Mouse (Mus musculus): ENCODE results near the gene Lclat1. TPM values are rescaled to one million over a fixed set of nuclear protein-coding genes. Genes with fewer than 3 reads are reported as not detected.
"Not testable (repeated sequence)": the region's sequence is repeated elsewhere in the genome, so short reads cannot be mapped to it uniquely, and the experiment has no call there.

Lclat1 gene
- polyA plus RNA-seq, 1 experiment from 2014 or later: 19.9 TPM

DNA sequence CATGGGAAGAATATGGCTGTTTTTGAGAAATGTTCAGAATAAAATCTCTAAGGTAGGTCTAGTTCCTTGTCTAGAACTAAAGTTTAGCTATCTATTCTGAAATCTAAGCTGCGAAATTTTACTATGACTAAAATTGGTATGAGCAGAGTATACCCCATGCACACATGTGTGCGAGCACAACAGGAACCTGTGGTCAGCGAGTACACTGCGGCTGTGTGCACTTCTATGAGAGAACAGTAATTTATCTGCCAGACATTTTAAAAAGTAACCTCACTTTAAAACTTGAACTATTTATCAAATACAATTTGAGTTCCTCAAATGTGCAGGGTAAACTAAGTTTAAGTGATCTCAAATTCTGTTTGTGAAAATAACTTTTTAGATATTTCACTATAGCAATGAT is 34.2 kb downstream of the Lclat1 start:
- no peak overlapping the region for H3K4me2 ChIP-seq (ENCODE audit: low read depth, low read length)
- H3K4me1 ChIP-seq (ENCODE audit: control insufficient read depth, insufficient read depth, low read length): no peaks in the 10 kb centered on the region
- H3K9ac ChIP-seq (ENCODE audit: low read depth, low read length): no peak overlapping the region
- H3K27me3 ChIP-seq (replicated peaks; ENCODE audit: control insufficient read depth, insufficient read depth, low read length): no peaks in the 10 kb centered on the region
- WGBS: 79% methylated on average over 4 of the region's 4 CpGs
- no peak overlapping the region for H3K4me3 ChIP-seq (ENCODE audit: low read depth, low read length)
- DNase-seq (ENCODE audit: low spot score) (no peak), ATAC-seq (ENCODE audit: low read depth) (no peak)
- no peaks in the 10 kb centered on the region for H3K9me3 ChIP-seq (ENCODE audit: control insufficient read depth, low read length)
- H3K36me3 ChIP-seq (ENCODE audit: control insufficient read depth, insufficient read depth, low read length): no peaks in the 10 kb centered on the region
- H3K27ac ChIP-seq (replicated peaks; ENCODE audit: low read depth, low read length): no peak overlapping the region

DNA sequence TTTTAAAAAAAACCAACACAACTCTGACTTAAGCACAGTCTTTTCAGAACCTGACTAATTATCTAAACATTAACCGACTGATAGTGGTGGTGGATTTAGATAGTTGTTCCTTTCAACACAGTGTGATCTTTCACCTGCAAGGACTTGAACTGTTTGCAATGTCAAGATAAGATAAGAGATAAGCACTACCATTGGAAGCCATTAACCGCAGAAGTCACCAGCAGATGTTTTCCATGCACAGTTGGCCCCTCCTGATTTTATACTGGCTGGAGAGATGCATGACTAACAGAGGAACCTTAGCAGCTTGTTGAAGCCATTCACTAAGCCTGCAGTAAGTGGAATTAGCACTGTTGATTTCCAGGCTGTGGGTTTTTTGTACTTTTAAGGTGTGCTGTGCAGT is 34.7 kb downstream of the Lclat1 start:
- Histone ChIP-seq H3K4me2 (ENCODE audit: low read depth, low read length) (no peak overlapping the region), H3K27ac (replicated peaks; ENCODE audit: low read depth, low read length) (no peak overlapping the region), H3K9ac (ENCODE audit: low read depth, low read length) (no peak overlapping the region), H3K9me3 (ENCODE audit: control insufficient read depth, low read length) (no peaks in the 10 kb centered on the region), H3K27me3 (replicated peaks; ENCODE audit: control insufficient read depth, insufficient read depth, low read length) (no peaks in the 10 kb centered on the region), H3K4me1 (ENCODE audit: control insufficient read depth, insufficient read depth, low read length) (no peaks in the 10 kb centered on the region), H3K4me3 (ENCODE audit: low read depth, low read length) (no peak overlapping the region), H3K36me3 (ENCODE audit: control insufficient read depth, insufficient read depth, low read length) (no peaks in the 10 kb centered on the region)
- 67% methylated on average over 2 of the region's 2 CpGs for WGBS
- ATAC-seq (ENCODE audit: low read depth): no peak
- DNase-seq (ENCODE audit: low spot score): no peak

GRCm38 (mm10) chr17:73145426-73145825 is 37.6 kb downstream of the Lclat1 start:
- Histone ChIP-seq H3K9me3 (ENCODE audit: control insufficient read depth, low read length) (no peaks in the 10 kb centered on the region), H3K4me3 (ENCODE audit: low read depth, low read length) (no peak overlapping the region), H3K4me1 (ENCODE audit: control insufficient read depth, insufficient read depth, low read length) (no peaks in the 10 kb centered on the region), H3K27me3 (replicated peaks; ENCODE audit: control insufficient read depth, insufficient read depth, low read length) (no peaks in the 10 kb centered on the region), H3K9ac (ENCODE audit: low read depth, low read length) (no peak overlapping the region), H3K4me2 (ENCODE audit: low read depth, low read length) (no peak overlapping the region), H3K27ac (replicated peaks; ENCODE audit: low read depth, low read length) (no peak overlapping the region), H3K36me3 (ENCODE audit: control insufficient read depth, insufficient read depth, low read length) (no peaks in the 10 kb centered on the region)
- 81% methylated on average over 2 of the region's 2 CpGs for WGBS
- ATAC-seq (ENCODE audit: low read depth) (no peak), DNase-seq (ENCODE audit: low spot score) (no peak)

GRCm38 (mm10) chr17:73148607-73149006 is 40.8 kb downstream of the Lclat1 start:
- no peaks in the 10 kb centered on the region for H3K4me1 ChIP-seq (ENCODE audit: control insufficient read depth, insufficient read depth, low read length)
- DNase-seq (ENCODE audit: low spot score): no peak
- H3K27ac ChIP-seq (replicated peaks; ENCODE audit: low read depth, low read length): no peak overlapping the region
- no peaks in the 10 kb centered on the region for H3K27me3 ChIP-seq (replicated peaks; ENCODE audit: control insufficient read depth, insufficient read depth, low read length)
- H3K9ac ChIP-seq (ENCODE audit: low read depth, low read length): no peak overlapping the region
- H3K36me3 ChIP-seq (ENCODE audit: control insufficient read depth, insufficient read depth, low read length): no peaks in the 10 kb centered on the region
- H3K9me3 ChIP-seq (ENCODE audit: control insufficient read depth, low read length): no peaks in the 10 kb centered on the region
- H3K4me3 ChIP-seq (ENCODE audit: low read depth, low read length): no peak overlapping the region
- H3K4me2 ChIP-seq (ENCODE audit: low read depth, low read length): no peak overlapping the region
- 72% methylated on average over 2 of the region's 2 CpGs for WGBS
- ATAC-seq (ENCODE audit: low read depth): no peak

DNA sequence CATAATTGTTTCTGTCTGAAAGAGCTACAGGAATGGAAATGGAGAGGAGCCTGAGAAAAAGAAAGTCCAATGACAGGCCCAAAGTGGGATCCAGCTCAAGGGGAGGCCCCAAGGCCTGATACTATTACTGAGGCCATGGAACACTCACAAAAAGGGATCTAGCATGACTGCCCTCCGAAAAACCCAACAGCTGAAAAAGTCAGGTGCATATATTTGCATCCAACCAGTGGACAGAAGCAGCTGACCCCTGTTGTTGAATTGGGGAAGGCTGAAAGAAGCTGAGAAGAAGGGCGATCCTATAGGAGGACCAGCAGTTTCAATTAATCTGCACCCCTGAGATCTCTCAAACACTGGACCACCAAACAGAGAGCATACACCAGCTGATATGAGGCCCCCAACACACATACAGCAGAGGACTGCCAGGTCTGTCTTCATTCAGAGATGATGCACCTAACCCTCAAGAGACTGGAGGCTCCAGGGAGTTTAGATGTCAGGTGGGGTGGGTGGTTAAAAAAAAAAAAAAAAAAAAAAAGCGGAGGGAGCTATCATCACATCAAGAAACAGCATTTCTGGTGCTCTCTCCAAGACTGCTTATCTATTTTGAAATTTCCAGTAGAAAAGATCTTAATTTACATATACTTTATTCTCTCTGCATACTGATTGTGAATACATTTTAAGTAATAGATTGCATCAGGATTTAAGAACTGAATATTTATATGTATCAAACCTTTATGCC is 45.2 kb downstream of the Lclat1 start:
- not testable (repeated sequence) for H3K4me3 ChIP-seq (ENCODE audit: low read depth, low read length); H3K4me1 ChIP-seq (ENCODE audit: control insufficient read depth, insufficient read depth, low read length); H3K27me3 ChIP-seq (replicated peaks; ENCODE audit: control insufficient read depth, insufficient read depth, low read length); H3K36me3 ChIP-seq (ENCODE audit: control insufficient read depth, insufficient read depth, low read length); H3K27ac ChIP-seq (replicated peaks; ENCODE audit: low read depth, low read length); H3K9ac ChIP-seq (ENCODE audit: low read depth, low read length); ATAC-seq (ENCODE audit: low read depth); H3K4me2 ChIP-seq (ENCODE audit: low read depth, low read length); H3K9me3 ChIP-seq (ENCODE audit: control insufficient read depth, low read length); DNase-seq (ENCODE audit: low spot score)
- 94% methylated on average over 3 of the region's 3 CpGs for WGBS

DNA sequence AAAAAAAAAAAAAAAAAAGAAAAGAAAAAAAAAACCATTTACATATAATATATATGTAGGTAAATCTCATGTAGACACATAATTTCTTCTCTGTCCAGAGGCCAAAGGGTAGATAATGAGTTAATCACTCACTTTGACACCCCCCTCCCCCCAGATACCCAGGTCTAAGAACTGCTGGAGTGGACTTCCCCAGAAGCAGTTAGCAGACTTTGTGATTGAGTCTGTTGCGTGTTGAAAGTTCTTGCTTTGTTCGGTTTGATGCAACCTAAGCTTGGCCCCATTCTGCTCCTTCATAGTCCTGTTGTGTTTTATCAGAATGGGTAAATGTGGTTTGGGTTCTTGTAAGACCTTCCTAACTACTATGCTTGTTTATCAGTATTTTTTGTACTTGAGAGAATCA is 45.9 kb downstream of the Lclat1 start:
- Histone ChIP-seq H3K4me2 (ENCODE audit: low read depth, low read length) (no peak overlapping the region), H3K27ac (replicated peaks; ENCODE audit: low read depth, low read length) (no peak overlapping the region), H3K27me3 (replicated peaks; ENCODE audit: control insufficient read depth, insufficient read depth, low read length) (no peaks in the 10 kb centered on the region), H3K4me3 (ENCODE audit: low read depth, low read length) (no peak overlapping the region), H3K36me3 (ENCODE audit: control insufficient read depth, insufficient read depth, low read length) (no peaks in the 10 kb centered on the region), H3K9ac (ENCODE audit: low read depth, low read length) (no peak overlapping the region), H3K9me3 (ENCODE audit: control insufficient read depth, low read length) (no peaks in the 10 kb centered on the region), H3K4me1 (ENCODE audit: control insufficient read depth, insufficient read depth, low read length) (no peaks in the 10 kb centered on the region)
- WGBS: 90% methylated on average over 2 of the region's 2 CpGs
- ATAC-seq (ENCODE audit: low read depth) (no peak), DNase-seq (ENCODE audit: low spot score) (no peak)

GRCm38 (mm10) chr17:73156606-73157005 is 48.8 kb downstream of the Lclat1 start:
- Histone ChIP-seq H3K9ac (ENCODE audit: low read depth, low read length) (no peak overlapping the region), H3K36me3 (ENCODE audit: control insufficient read depth, insufficient read depth, low read length) (no peaks in the 10 kb centered on the region), H3K27me3 (replicated peaks; ENCODE audit: control insufficient read depth, insufficient read depth, low read length) (no peaks in the 10 kb centered on the region), H3K4me2 (ENCODE audit: low read depth, low read length) (no peak overlapping the region), H3K4me3 (ENCODE audit: low read depth, low read length) (no peak overlapping the region), H3K27ac (replicated peaks; ENCODE audit: low read depth, low read length) (no peak overlapping the region), H3K4me1 (ENCODE audit: control insufficient read depth, insufficient read depth, low read length) (no peaks in the 10 kb centered on the region), H3K9me3 (ENCODE audit: control insufficient read depth, low read length) (no peaks in the 10 kb centered on the region)
- DNase-seq (ENCODE audit: low spot score) (no peak), ATAC-seq (ENCODE audit: low read depth) (no peak)
- WGBS: 89% methylated on average over 1 of the region's 1 CpGs

- ATAC-seq (ENCODE audit: low read depth): no peak
- H3K4me1 ChIP-seq (ENCODE audit: control insufficient read depth, insufficient read depth, low read length): no peaks in the 10 kb centered on the region; the same call in 1 of the 2 replicates
- no peak overlapping the region for H3K4me3 ChIP-seq (ENCODE audit: low read depth, low read length)
- no peaks in the 10 kb centered on the region for H3K27me3 ChIP-seq (replicated peaks; ENCODE audit: control insufficient read depth, insufficient read depth, low read length)
- H3K9ac ChIP-seq (ENCODE audit: low read depth, low read length): no peak overlapping the region
- no peaks in the 10 kb centered on the region for H3K9me3 ChIP-seq (ENCODE audit: control insufficient read depth, low read length)
- no peak overlapping the region for H3K4me2 ChIP-seq (ENCODE audit: low read depth, low read length)
- 53% methylated on average over 6 of the region's 6 CpGs for WGBS
- 0 out of 2 replicates have a peak, but pooled peaks cover 5% of the 10 kb centered on the region for H3K36me3 ChIP-seq (ENCODE audit: control insufficient read depth, insufficient read depth, low read length)
- DNase-seq (ENCODE audit: low spot score): no peak
- H3K27ac ChIP-seq (replicated peaks; ENCODE audit: low read depth, low read length): no peak overlapping the region
Observed at GRCm38 (mm10) chr17:73161795-73162194, 54.0 kb downstream of the Lclat1 start.

Measured in embryonic facial prominence, embryonic 14.5 days (tissue).